Mouse (Mus musculus) neutrophil, adult 5-6 weeks (primary cell): ENCODE measurements around the gene Nav3. TPM values are rescaled to one million over a fixed set of nuclear protein-coding genes. Genes with fewer than 3 reads are reported as not detected.

ENCODE experiments used
- ATAC-seq: fragments of 151-379, 151-347 bp; 2 replicates; pipeline ENCODE4 v1.8.0; 2017; ENCODE audit warnings: mild to moderate bottlenecking, moderate TSS enrichment; ENCODE audit not compliant: insufficient number of reproducible peaks, poor library complexity, low FRiP score, severe bottlenecking; ENCODE audit errors: extremely low read depth
- total RNA-seq: library from RNA; stranded (forward); fragments of 200-1000 nt; gene quantifications from 2 replicates; pipeline ENCODE4 v1.2.3, GENCODE M21; 2017

The Nav3 gene
- total RNA-seq, 1 experiment from 2014 or later = not detected

- ATAC-seq = no peak
Observed at GRCm38 (mm10) chr10:109643598-109643997, 812.4 kb downstream of the Nav3 start.

GRCm38 (mm10) chr10:109641806-109642205, 814.2 kb downstream of the Nav3 start:
- ATAC-seq = no peak

DNA sequence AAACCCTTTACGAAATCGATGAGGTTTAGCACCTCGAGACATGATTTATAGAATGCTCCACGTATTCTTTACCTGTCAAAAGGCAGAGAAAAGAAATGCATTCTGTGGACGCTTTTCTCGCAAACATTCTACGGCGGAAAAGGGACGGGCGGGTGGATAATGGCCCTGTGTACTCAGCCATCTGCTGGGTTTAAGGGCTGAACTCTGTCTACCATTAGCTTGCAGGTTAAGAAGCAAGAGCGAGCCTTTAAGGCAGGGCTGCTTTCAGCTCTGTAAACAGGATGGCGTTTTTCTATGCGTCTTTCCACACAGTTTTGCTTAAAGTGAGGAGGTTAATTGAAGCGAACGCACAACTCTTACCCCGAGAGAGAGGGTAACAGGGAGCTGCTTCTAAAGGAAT, 818.3 kb downstream of the Nav3 start:
- ATAC-seq = no peak
